In genomic region chr6:84651902-84652301, GRCm38 (mm10) we compare ENCODE assay signal across 28 mouse cellular contexts. TPM values are rescaled to one million over a fixed set of nuclear protein-coding genes. Genes with fewer than 3 reads are reported as not detected.
DNase-seq lines count a peak whose midpoint lies in the region; ATAC-seq and TF ChIP-seq lines count a peak whose summit lies in the region.
"Had no signal": no experiment of that assay in that cellular context is flagged by ENCODE, and none has a peak within 500 bp of the region (broad histone marks: within the 10 kb centered on the region; RNA-seq: fewer than 3 reads in every experiment).

No protein-coding gene starts in this region.

- no peak overlapping the region for H3K4me3 ChIP-seq in lung, postnatal 0 days (ENCODE audit: low read depth, low read length)
- H3K4me3 ChIP-seq: embryonic facial prominence, embryonic 12.5 days; embryonic facial prominence, embryonic 15.5 days; gastrocnemius, adult 2 months; heart, adult 2 months; hindbrain, embryonic 10.5 days; hindbrain, embryonic 13.5 days; intestine, embryonic 15.5 days; kidney, embryonic 15.5 days had no signal

- no peak for TF ChIP-seq CTCF in lung, postnatal 0 days (IDR thresholded peaks at IDR 0.05)

- peak; percentile 31; the same call in 1 of the 2 replicates for ATAC-seq in frontal cortex, adult (ENCODE audit: low TSS enrichment)
- ATAC-seq in lung, postnatal 0 days, result no peak
- ATAC-seq: activated CD4-positive, CD25-positive, alpha-beta regulatory T cell, adult 4 months; CD4-positive, CD25-positive, alpha-beta regulatory T cell, adult 4 months; hindbrain, embryonic 16.5 days; intestine, embryonic 15.5 days had no signal

- no peaks in the 10 kb centered on the region for H3K9me3 ChIP-seq in lung, postnatal 0 days (ENCODE audit: low read length)
- H3K9me3 ChIP-seq: embryonic facial prominence, embryonic 12.5 days; embryonic facial prominence, embryonic 15.5 days; hindbrain, embryonic 10.5 days; hindbrain, embryonic 13.5 days; intestine, embryonic 15.5 days; kidney, embryonic 15.5 days had no signal

- no peaks in the 10 kb centered on the region for H3K36me3 ChIP-seq in lung, postnatal 0 days (ENCODE audit: insufficient read depth, low read length)
- H3K36me3 ChIP-seq: embryonic facial prominence, embryonic 12.5 days; embryonic facial prominence, embryonic 15.5 days; hindbrain, embryonic 10.5 days; hindbrain, embryonic 13.5 days; intestine, embryonic 15.5 days; kidney, embryonic 15.5 days had no signal

- no peaks in the 10 kb centered on the region for H3K4me1 ChIP-seq in lung, postnatal 0 days (ENCODE audit: insufficient read depth, low read depth, low read length)
- H3K4me1 ChIP-seq: hindbrain, embryonic 10.5 days had no signal

- H3K4me2 ChIP-seq in lung, postnatal 0 days (replicated peaks; ENCODE audit: low read depth, low read length), result no peak overlapping the region
- H3K4me2 ChIP-seq: embryonic facial prominence, embryonic 12.5 days; embryonic facial prominence, embryonic 15.5 days; heart, embryonic 11.5 days; hindbrain, embryonic 13.5 days; intestine, embryonic 15.5 days; kidney, embryonic 15.5 days had no signal

- peak; percentile 11 for DNase-seq in adrenal gland, postnatal 14 days
- no peak for DNase-seq in adrenal gland, postnatal 25 days
- DNase-seq in frontal cortex, postnatal 36 days (ENCODE audit: low spot score in 2 of 2), result no peak
- DNase-seq in lung, postnatal 10 days, result peak; percentile 10
- no peak for DNase-seq in lung, postnatal 0 days (ENCODE audit: low spot score)
- no peak for DNase-seq in spleen, adult 18-20 months
- DNase-seq: cerebellum, adult 11 months; cerebellum, adult 2 months; cerebellum, adult 9-11 months; cerebellum, postnatal 25 days; gastrocnemius, adult 2 months; gastrocnemius, postnatal 14 days; heart, adult 2 months; kidney, adult 11 months; kidney, adult 8-10 months had no signal

- TF ChIP-seq EP300 in lung, postnatal 0 days (IDR thresholded peaks at IDR 0.05), result no peak

- 67% methylated on average over 3 of the region's 3 CpGs for WGBS in lung, postnatal 0 days

- H3K9ac ChIP-seq in lung, postnatal 0 days (replicated peaks; ENCODE audit: low read depth), result no peak overlapping the region
- H3K9ac ChIP-seq: embryonic facial prominence, embryonic 12.5 days; embryonic facial prominence, embryonic 15.5 days; hindbrain, embryonic 13.5 days; intestine, embryonic 15.5 days; kidney, embryonic 15.5 days had no signal

- H3K27me3 ChIP-seq in lung, postnatal 0 days (replicated peaks; ENCODE audit: insufficient read depth, low read length), result no peaks in the 10 kb centered on the region
- H3K27me3 ChIP-seq: embryonic facial prominence, embryonic 12.5 days; embryonic facial prominence, embryonic 15.5 days; hindbrain, embryonic 13.5 days; intestine, embryonic 15.5 days; kidney, embryonic 15.5 days had no signal

- no peak overlapping the region for H3K27ac ChIP-seq in lung, postnatal 0 days (ENCODE audit: low read length)
- H3K27ac ChIP-seq: embryonic facial prominence, embryonic 12.5 days; embryonic facial prominence, embryonic 15.5 days; gastrocnemius, adult 2 months; heart, adult 2 months; hindbrain, embryonic 10.5 days; hindbrain, embryonic 13.5 days; intestine, embryonic 15.5 days; kidney, embryonic 15.5 days had no signal

RNA-seq across cellular contexts. Expression of gene Cyp26b1, which starts 58.2 kb away (rescaled TPM):
- total RNA-seq in adrenal gland, postnatal 14 days (2021), result 3.3 and 4.2 TPM in 2 replicates
- 4.2 and 4.6 TPM in 2 replicates for total RNA-seq in adrenal gland, postnatal 25 days (2021)
- polyA plus RNA-seq in lung, postnatal 0 days (2015; fragmentation: Nextera tagmentation; extraction: Ambion mirVana), result 2.6 and 7.7 TPM in 2 replicates
- total RNA-seq: common myeloid progenitor, adult 5-6 weeks; MEL had no signal

Comparison
In these comparisons a context has a peak if more than half of its experiments do, and no peak if none do; other contexts are left out.
1. DNase-seq: peak in adrenal gland, postnatal 14 days (single experiment) and lung, postnatal 10 days (single experiment); none in adrenal gland, postnatal 25 days (single experiment), frontal cortex, postnatal 36 days (0 of 2), lung, postnatal 0 days (single experiment) and spleen, adult 18-20 months (0 of 2).